Mouse (Mus musculus): ENCODE measurements around the gene Acsbg2. TPM values are rescaled to one million over a fixed set of nuclear protein-coding genes. Genes with fewer than 3 reads are reported as not detected.
"Not testable (repeated sequence)": the region's sequence is repeated elsewhere in the genome, so short reads cannot be mapped to it uniquely, and the experiment has no call there.

Gene Acsbg2
- not detected in 2 replicates for total RNA-seq (2017)

GRCm38 (mm10) chr17:56874237-56874636, at the start of gene Acsbg2:
Gene Acsbg2, minus strand, starts transcription at chr17:56874447.
- no peak for ATAC-seq (replicated peaks in 1 of 2; ENCODE audit: insufficient read depth in 1 of 2, low FRiP score in 2 of 2, low TSS enrichment in 1 of 2, low read depth in 1 of 2, poor library complexity in 2 of 2, severe bottlenecking in 2 of 2)

GRCm38 (mm10) chr17:56919725-56920124, 45.5 kb upstream of the Acsbg2 start:
- ATAC-seq (replicated peaks in 1 of 2; ENCODE audit: insufficient read depth in 1 of 2, low FRiP score in 2 of 2, low TSS enrichment in 1 of 2, low read depth in 1 of 2, poor library complexity in 2 of 2, severe bottlenecking in 2 of 2), result no peak

- no peak for ATAC-seq (replicated peaks in 1 of 2; ENCODE audit: insufficient read depth in 1 of 2, low FRiP score in 2 of 2, low TSS enrichment in 1 of 2, low read depth in 1 of 2, poor library complexity in 2 of 2, severe bottlenecking in 2 of 2)
Measured at GRCm38 (mm10) chr17:56917166-56917565, 42.9 kb upstream of the Acsbg2 start.

GRCm38 (mm10) chr17:56913444-56913843, 39.2 kb upstream of the Acsbg2 start:
- ATAC-seq (replicated peaks in 1 of 2; ENCODE audit: insufficient read depth in 1 of 2, low FRiP score in 2 of 2, low TSS enrichment in 1 of 2, low read depth in 1 of 2, poor library complexity in 2 of 2, severe bottlenecking in 2 of 2), result no peak

- no peak for ATAC-seq (replicated peaks in 1 of 2; ENCODE audit: insufficient read depth in 1 of 2, low FRiP score in 2 of 2, low TSS enrichment in 1 of 2, low read depth in 1 of 2, poor library complexity in 2 of 2, severe bottlenecking in 2 of 2)
Measured at GRCm38 (mm10) chr17:56913023-56913422, 38.8 kb upstream of the Acsbg2 start.

GRCm38 (mm10) chr17:56909764-56910163, 35.5 kb upstream of the Acsbg2 start:
- not testable (repeated sequence) for ATAC-seq (replicated peaks in 1 of 2; ENCODE audit: insufficient read depth in 1 of 2, low FRiP score in 2 of 2, low TSS enrichment in 1 of 2, low read depth in 1 of 2, poor library complexity in 2 of 2, severe bottlenecking in 2 of 2)

GRCm38 (mm10) chr17:56907887-56908286, 33.6 kb upstream of the Acsbg2 start:
- ATAC-seq (replicated peaks in 1 of 2; ENCODE audit: insufficient read depth in 1 of 2, low FRiP score in 2 of 2, low TSS enrichment in 1 of 2, low read depth in 1 of 2, poor library complexity in 2 of 2, severe bottlenecking in 2 of 2), result no peak

- no peak for ATAC-seq (replicated peaks in 1 of 2; ENCODE audit: insufficient read depth in 1 of 2, low FRiP score in 2 of 2, low TSS enrichment in 1 of 2, low read depth in 1 of 2, poor library complexity in 2 of 2, severe bottlenecking in 2 of 2)
Measured at GRCm38 (mm10) chr17:56907096-56907495, 32.8 kb upstream of the Acsbg2 start.

GRCm38 (mm10) chr17:56906166-56906565, 31.9 kb upstream of the Acsbg2 start:
- ATAC-seq (replicated peaks in 1 of 2; ENCODE audit: insufficient read depth in 1 of 2, low FRiP score in 2 of 2, low TSS enrichment in 1 of 2, low read depth in 1 of 2, poor library complexity in 2 of 2, severe bottlenecking in 2 of 2), result no peak

GRCm38 (mm10) chr17:56902698-56903097, 28.5 kb upstream of the Acsbg2 start:
- ATAC-seq (replicated peaks in 1 of 2; ENCODE audit: insufficient read depth in 1 of 2, low FRiP score in 2 of 2, low TSS enrichment in 1 of 2, low read depth in 1 of 2, poor library complexity in 2 of 2, severe bottlenecking in 2 of 2), result no peak

- peak; percentile 73 to 79 for ATAC-seq (replicated peaks in 1 of 2; ENCODE audit: insufficient read depth in 1 of 2, low FRiP score in 2 of 2, low TSS enrichment in 1 of 2, low read depth in 1 of 2, poor library complexity in 2 of 2, severe bottlenecking in 2 of 2)
Measured at GRCm38 (mm10) chr17:56897630-56898195, 23.5 kb upstream of the Acsbg2 start.

GRCm38 (mm10) chr17:56896513-56897129, 22.4 kb upstream of the Acsbg2 start:
- ATAC-seq (replicated peaks in 1 of 2; ENCODE audit: insufficient read depth in 1 of 2, low FRiP score in 2 of 2, low TSS enrichment in 1 of 2, low read depth in 1 of 2, poor library complexity in 2 of 2, severe bottlenecking in 2 of 2), result no peak

- no peak for ATAC-seq (replicated peaks in 1 of 2; ENCODE audit: insufficient read depth in 1 of 2, low FRiP score in 2 of 2, low TSS enrichment in 1 of 2, low read depth in 1 of 2, poor library complexity in 2 of 2, severe bottlenecking in 2 of 2)
Measured at GRCm38 (mm10) chr17:56895368-56895918, 21.2 kb upstream of the Acsbg2 start.

GRCm38 (mm10) chr17:56890018-56890417, 15.8 kb upstream of the Acsbg2 start:
- no peak for ATAC-seq (replicated peaks in 1 of 2; ENCODE audit: insufficient read depth in 1 of 2, low FRiP score in 2 of 2, low TSS enrichment in 1 of 2, low read depth in 1 of 2, poor library complexity in 2 of 2, severe bottlenecking in 2 of 2)

GRCm38 (mm10) chr17:56888050-56888449, 13.8 kb upstream of the Acsbg2 start:
- ATAC-seq (replicated peaks in 1 of 2; ENCODE audit: insufficient read depth in 1 of 2, low FRiP score in 2 of 2, low TSS enrichment in 1 of 2, low read depth in 1 of 2, poor library complexity in 2 of 2, severe bottlenecking in 2 of 2), result no peak

- peak in 1 of 2 experiments; percentile 15; a peak in 1 of 4 replicates for ATAC-seq (replicated peaks in 1 of 2; ENCODE audit: insufficient read depth in 1 of 2, low FRiP score in 2 of 2, low TSS enrichment in 1 of 2, low read depth in 1 of 2, poor library complexity in 2 of 2, severe bottlenecking in 2 of 2)
Measured at GRCm38 (mm10) chr17:56884809-56885208, 10.6 kb upstream of the Acsbg2 start.

- ATAC-seq (replicated peaks in 1 of 2; ENCODE audit: insufficient read depth in 1 of 2, low FRiP score in 2 of 2, low TSS enrichment in 1 of 2, low read depth in 1 of 2, poor library complexity in 2 of 2, severe bottlenecking in 2 of 2), result no peak
Measured at GRCm38 (mm10) chr17:56884331-56884730, 10.1 kb upstream of the Acsbg2 start.

- ATAC-seq (replicated peaks in 1 of 2; ENCODE audit: insufficient read depth in 1 of 2, low FRiP score in 2 of 2, low TSS enrichment in 1 of 2, low read depth in 1 of 2, poor library complexity in 2 of 2, severe bottlenecking in 2 of 2), result peak; percentile 46 to 61; a peak in 3 of 4 replicates
Measured at GRCm38 (mm10) chr17:56883612-56884011, 9.4 kb upstream of the Acsbg2 start.

GRCm38 (mm10) chr17:56877426-56877825, 3.2 kb upstream of the Acsbg2 start:
- ATAC-seq (replicated peaks in 1 of 2; ENCODE audit: insufficient read depth in 1 of 2, low FRiP score in 2 of 2, low TSS enrichment in 1 of 2, low read depth in 1 of 2, poor library complexity in 2 of 2, severe bottlenecking in 2 of 2), result no peak

Data from hematopoietic stem cell, adult 5-6 weeks (primary cell).